Mouse (Mus musculus) thymus, postnatal 4 days (tissue): ENCODE results near the gene Vmn2r14.
"Not testable (repeated sequence)": the region's sequence is repeated elsewhere in the genome, so short reads cannot be mapped to it uniquely, and the experiment has no call there.

Source experiments
- DNase-seq: peaks from one replicate; pipeline ENCODE4 v3.0.0; 2021

The Vmn2r14 gene

GRCm38 (mm10) chr5:109224608-109225007 is at the start of gene Vmn2r14:
Vmn2r14 (minus strand) TSS chr5:109224708.
- no peak for DNase-seq

GRCm38 (mm10) chr5:109192099-109192498 is 32.4 kb downstream of the Vmn2r14 start, which contains the start of gene Vmn2r13:
Vmn2r13 (minus strand) TSS chr5:109192199.
- DNase-seq: not testable (repeated sequence)

- not testable (repeated sequence) for DNase-seq
Measured at GRCm38 (mm10) chr5:109166851-109167250, 57.7 kb downstream of the Vmn2r14 start.
